Comparison of ENCODE assay signal across 8 mouse cellular contexts in the genomic region with DNA sequence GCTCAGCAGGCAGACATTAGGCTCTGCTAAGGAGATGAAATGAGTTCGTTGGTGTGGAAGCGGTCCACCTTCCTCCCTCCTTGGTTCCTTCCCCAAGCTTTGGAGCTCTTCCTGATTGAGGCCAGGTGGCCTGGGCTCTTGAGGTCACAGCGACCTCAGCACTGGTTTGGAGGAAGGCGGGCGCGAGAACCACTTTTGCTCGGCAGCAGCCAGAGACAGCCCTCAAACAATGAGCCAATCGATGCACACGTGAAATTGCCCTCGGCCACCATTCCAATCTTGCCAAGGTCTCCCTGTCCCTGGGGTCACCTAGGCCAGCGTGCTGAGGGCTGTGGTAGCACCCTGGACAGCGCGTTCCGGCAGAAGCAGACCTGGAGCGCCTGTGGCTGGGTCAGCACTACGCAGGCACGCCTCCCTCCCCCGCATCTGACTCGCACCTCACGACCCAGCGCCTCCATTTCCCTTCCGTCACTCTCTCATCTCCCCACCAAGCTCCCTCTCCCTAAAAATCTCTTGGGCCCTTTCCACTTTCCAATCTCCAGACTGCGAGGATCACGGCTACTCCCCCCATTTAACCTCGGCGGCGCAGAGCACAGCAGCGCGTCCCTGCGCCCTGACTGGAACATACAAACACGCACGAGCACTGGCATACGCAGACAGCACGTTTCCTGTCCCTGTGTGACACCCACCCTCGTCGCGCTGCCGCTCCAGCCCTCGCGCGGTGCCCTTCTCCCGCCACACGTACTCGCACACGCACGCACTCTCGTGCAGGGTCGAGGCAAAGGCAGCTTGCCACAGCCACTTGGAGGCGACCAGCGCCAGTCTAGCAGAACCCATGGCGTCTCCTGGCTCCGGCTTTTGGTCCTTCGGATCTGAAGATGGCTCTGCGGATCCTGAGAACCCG. TPM values are rescaled to one million over a fixed set of nuclear protein-coding genes. Genes with fewer than 3 reads are reported as not detected.
DNase-seq lines count a peak whose midpoint lies in the region; ATAC-seq lines count a peak whose summit lies in the region.

A gene (plus strand): TSS at position 378 of the 904 bp plus-strand sequence.

- peak within 1 kb of the TSS; percentile 56 for H3K4me2 ChIP-seq in limb, embryonic 11.5 days (ENCODE audit: low read depth, severe bottlenecking)
- peak within 1 kb of the TSS; percentile 67 for H3K4me2 ChIP-seq in neural tube, embryonic 14.5 days (ENCODE audit: low read depth, low read length)

- peaks cover 47% of the 10 kb centered on the region for H3K4me1 ChIP-seq in forebrain, embryonic 10.5 days
- peaks cover 8% of the 10 kb centered on the region; the same call in 1 of the 2 replicates for H3K4me1 ChIP-seq in limb, embryonic 11.5 days (ENCODE audit: control insufficient read depth, insufficient read depth, low read length)
- peaks cover 17% of the 10 kb centered on the region; the same call in 1 of the 2 replicates for H3K4me1 ChIP-seq in neural tube, embryonic 14.5 days (ENCODE audit: control insufficient read depth, insufficient read depth, low read length)

- H3K36me3 ChIP-seq in forebrain, embryonic 10.5 days (replicated peaks): no peaks in the 10 kb centered on the region
- no peaks in the 10 kb centered on the region for H3K36me3 ChIP-seq in limb, embryonic 11.5 days (ENCODE audit: control insufficient read depth, insufficient read depth, low read length)
- no peaks in the 10 kb centered on the region for H3K36me3 ChIP-seq in neural tube, embryonic 14.5 days (ENCODE audit: control insufficient read depth, insufficient read depth, low read length)

- no peak within 1 kb of the TSS for H3K9ac ChIP-seq in limb, embryonic 11.5 days (ENCODE audit: low read length)
- H3K9ac ChIP-seq in neural tube, embryonic 14.5 days (replicated peaks; ENCODE audit: low read depth, low read length): peak within 1 kb of the TSS; percentile 81

- DNase-seq in layer of hippocampus, adult 18-20 months (ENCODE audit: low spot score in 2 of 2): peak in 1 of 2 experiments; percentile 7
- no peak for DNase-seq in layer of hippocampus, adult 9-10 months (ENCODE audit: low spot score)
- DNase-seq in adrenal gland, adult 2 months: peak; percentile 31
- DNase-seq in forebrain, embryonic 10.5 days (ENCODE audit: extremely low spot score, low spot score): peak; percentile 62
- peak; percentile 73 for DNase-seq in limb, embryonic 11.5 days (ENCODE audit: low spot score)

- peaks cover 100% of the 10 kb centered on the region for H3K27me3 ChIP-seq in forebrain, embryonic 10.5 days (ENCODE audit: poor library complexity, severe bottlenecking)
- H3K27me3 ChIP-seq in limb, embryonic 11.5 days (ENCODE audit: control insufficient read depth, insufficient read depth, low read length): peaks cover 88% of the 10 kb centered on the region
- H3K27me3 ChIP-seq in neural tube, embryonic 14.5 days (ENCODE audit: control insufficient read depth, insufficient read depth, low read length): peaks cover 24% of the 10 kb centered on the region

- H3K9me3 ChIP-seq in forebrain, embryonic 10.5 days: no peaks in the 10 kb centered on the region
- no peaks in the 10 kb centered on the region for H3K9me3 ChIP-seq in limb, embryonic 11.5 days (ENCODE audit: control insufficient read depth, low read length)
- no peaks in the 10 kb centered on the region for H3K9me3 ChIP-seq in neural tube, embryonic 14.5 days (ENCODE audit: control insufficient read depth, low read length)

- H3K27ac ChIP-seq in forebrain, embryonic 10.5 days: peak within 1 kb of the TSS; percentile 72
- no peak within 1 kb of the TSS for H3K27ac ChIP-seq in limb, embryonic 11.5 days (replicated peaks; ENCODE audit: low read depth, low read length)
- peak within 1 kb of the TSS; percentile 96 for H3K27ac ChIP-seq in neural tube, embryonic 14.5 days (ENCODE audit: low read depth, low read length)

- H3K4me3 ChIP-seq in forebrain, embryonic 10.5 days: peak within 1 kb of the TSS; percentile 54
- H3K4me3 ChIP-seq in limb, embryonic 11.5 days (ENCODE audit: low read depth, low read length): peak within 1 kb of the TSS; percentile 28
- peak within 1 kb of the TSS; percentile 46 for H3K4me3 ChIP-seq in neural tube, embryonic 14.5 days (ENCODE audit: low read depth, low read length)

- WGBS in forebrain, embryonic 10.5 days: under 1% methylated on average over 55 of the region's 55 CpGs
- WGBS in limb, embryonic 11.5 days: under 1% methylated on average over 55 of the region's 55 CpGs
- WGBS in neural tube, embryonic 14.5 days: under 1% methylated on average over 54 of the region's 55 CpGs

- peak; percentile 56 for ATAC-seq in inflammation-experienced regulatory T-cells, adult 6 months
- ATAC-seq in limb, embryonic 11.5 days (ENCODE audit: insufficient number of reproducible peaks, low FRiP score, low TSS enrichment, low read depth): peak; percentile 79
- ATAC-seq in neural tube, embryonic 14.5 days (ENCODE audit: low read depth): peak; percentile 77
- ATAC-seq in erythroblast, adult 5-6 weeks (replicated peaks; ENCODE audit: low FRiP score, poor library complexity, severe bottlenecking): no peak

RNA-seq across cellular contexts. Expression of the gene that starts here (rescaled TPM):
- total RNA-seq in layer of hippocampus, adult 18-20 months (2021): 10 to 100 TPM; 85.7 to 85.8 TPM
- not detected for total RNA-seq in adrenal gland, adult 2 months (2021)
- not detected in 2 replicates for polyA plus RNA-seq in adrenal gland, adult 2 months (2012; rRNA removed)
- 4.8 and 7.0 TPM in 2 replicates for polyA plus RNA-seq in forebrain, embryonic 10.5 days (2016; fragmentation: Nextera tagmentation; extraction: Ambion mirVana)
- polyA plus RNA-seq in inflammation-experienced regulatory T-cells, adult 6 months (2017; shearing (Covaris generic)): under 1 TPM in 1 of 3 experiments, not detected in 2; 0.08 TPM
- polyA plus RNA-seq in limb, embryonic 11.5 days (2014; fragmentation: Nextera tagmentation; extraction: Ambion mirVana): 0.07 TPM in 1 of 2 replicates, not detected in the other
- 31.0 and 38.5 TPM in 2 replicates for polyA plus RNA-seq in neural tube, embryonic 14.5 days (2014; fragmentation: Nextera tagmentation; extraction: Ambion mirVana)
- not detected in 2 replicates for total RNA-seq in erythroblast, adult 5-6 weeks (2015; ENCODE audit: low replicate concordance)
- total RNA-seq in erythroblast, adult 5-6 weeks (2017; ENCODE audit: low replicate concordance): not detected in 2 replicates

Comparison
In these comparisons a context has a peak if more than half of its experiments do, and no peak if none do; other contexts are left out.
1. RNA of the gene that starts here (total RNA-seq): 85.7 to 85.8 TPM in layer of hippocampus, adult 18-20 months; not detected in adrenal gland, adult 2 months and not detected in erythroblast, adult 5-6 weeks; every median in the first group is over 10 times any median in the second.
2. Peak in DNase-seq in adrenal gland, adult 2 months; RNA of the gene not detected or under 1 TPM.
3. Peak in ATAC-seq in inflammation-experienced regulatory T-cells, adult 6 months; RNA of the gene not detected or under 1 TPM.
4. Peak in DNase-seq, ATAC-seq, H3K4me3 ChIP-seq and H3K4me2 ChIP-seq in limb, embryonic 11.5 days; RNA of the gene not detected or under 1 TPM.
5. Peak in every context shown above with its lines, with median percentiles within 50 percentile points of each other: H3K4me3 ChIP-seq.